Mouse (Mus musculus) liver, embryonic 14.5 days (tissue): ENCODE measurements around the gene Kncn.

Experiments used
- CTCF ChIP-seq: IDR thresholded peaks from 2 replicates; pipeline ENCODE4 v1.5.1; 2016; ENCODE audit warnings: antibody characterized with exemption, low read depth, control low read depth
- EP300 ChIP-seq: IDR thresholded peaks from 2 replicates; pipeline ENCODE4 v1.6.1; 2016; ENCODE audit warnings: antibody characterized with exemption, low read depth

DNA sequence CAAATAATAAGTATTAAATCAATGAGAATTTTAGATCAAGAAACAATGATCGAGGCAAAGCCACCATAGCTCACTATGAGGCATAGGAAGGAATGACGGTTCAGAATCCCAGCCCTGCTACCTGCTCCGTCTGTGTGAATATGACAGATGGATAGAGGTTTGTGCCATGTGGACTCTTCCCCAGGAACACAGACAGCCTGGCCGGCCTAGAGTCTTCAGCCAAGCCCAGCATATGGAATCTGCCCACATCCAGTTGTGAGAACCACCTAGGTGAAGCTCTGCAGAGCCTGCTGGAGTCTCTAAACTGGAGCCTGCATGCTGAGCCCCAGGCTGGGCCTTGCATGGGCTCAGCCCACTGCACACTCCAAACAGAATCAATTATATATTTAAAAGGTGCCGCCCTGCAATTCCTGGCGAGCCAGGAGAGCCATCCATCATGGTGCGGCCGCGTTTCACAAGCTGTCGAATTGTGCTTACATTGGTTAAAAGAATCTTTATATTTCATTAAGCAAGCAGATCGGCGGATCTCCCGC is 47.4 kb downstream of the Kncn start:
- TF ChIP-seq CTCF (no peak), EP300 (no peak)
